In the genomic region with DNA sequence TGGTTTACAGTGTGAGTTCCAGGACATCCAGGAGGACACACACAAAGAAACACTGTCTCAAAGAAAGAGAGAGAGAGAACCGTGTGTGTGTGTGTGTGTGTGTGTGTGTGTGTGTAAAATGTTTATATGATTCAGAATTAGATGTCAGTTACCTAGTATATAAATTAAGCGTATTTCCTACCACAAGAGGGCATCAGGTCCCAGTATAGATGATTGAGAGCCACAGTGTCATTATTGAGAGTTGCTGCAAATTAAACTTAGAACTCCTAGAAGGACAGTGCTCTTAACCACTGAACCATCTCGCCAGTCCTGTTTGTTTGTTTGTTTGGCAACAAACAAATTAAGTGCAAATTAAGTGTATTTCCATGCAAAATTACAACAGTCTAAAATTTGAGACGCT, we compare ENCODE assay signal across 13 mouse cellular contexts. TPM values are rescaled to one million over a fixed set of nuclear protein-coding genes. Genes with fewer than 3 reads are reported as not detected.
A peak's percentile ranks its signal among the peaks of the same experiment; 100 is the strongest.
DNase-seq lines count a peak whose midpoint lies in the region; ATAC-seq and TF ChIP-seq lines count a peak whose summit lies in the region.
"Had no signal": no experiment of that assay in that cellular context is flagged by ENCODE, and none has a peak within 500 bp of the region (broad histone marks: within the 10 kb centered on the region; RNA-seq: fewer than 3 reads in every experiment).

No protein-coding gene starts in this region.

- intact Hi-C loops in left cerebral cortex, adult 2 months (cut with DNase I) = no loop called here
- intact Hi-C loops in left cerebral cortex, postnatal 4 days (cut with DNase I) = no loop called here
- intact Hi-C loops in left cerebral cortex, postnatal 10 days (cut with DNase I) = no loop called here

- H3K4me3 ChIP-seq in left cerebral cortex, adult 2 months = no peak overlapping the region
- H3K4me3 ChIP-seq: liver, embryonic 13.5 days; midbrain, embryonic 10.5 days had no signal

- no peak for DNase-seq in left cerebral cortex, adult 2 months (ENCODE audit: extremely low spot score in 1 of 2, low spot score in 2 of 2)
- no peak for DNase-seq in left cerebral cortex, adult 8-10 months (ENCODE audit: low spot score in 2 of 2)
- DNase-seq in 3T3-L1 (ENCODE audit: low read depth, low spot score) (peak; percentile 36), 416B (ENCODE audit: low read depth) (peak; percentile 55), ZHBTc4 (ENCODE audit: low read depth, low spot score) (peak; percentile 22)
- no peak for DNase-seq in left cerebral cortex, postnatal 4 days
- DNase-seq in left cerebral cortex, postnatal 10 days (ENCODE audit: extremely low spot score in 1 of 2, low spot score in 2 of 2) = no peak
- DNase-seq: cerebellum, postnatal 25 days; liver, embryonic 13.5 days; right cerebral cortex, postnatal 25 days had no signal

- TF ChIP-seq CTCF in left cerebral cortex, adult 2 months (IDR thresholded peaks at IDR 0.05) = peak; percentile 24

- ATAC-seq in megakaryocyte, adult 5-6 weeks (ENCODE audit: poor library complexity, severe bottlenecking) = no peak
- ATAC-seq: inflammation-experienced regulatory T-cells, adult 6 months had no signal

- no peak overlapping the region for H3K27ac ChIP-seq in left cerebral cortex, adult 2 months
- H3K27ac ChIP-seq: liver, embryonic 13.5 days; midbrain, embryonic 10.5 days had no signal

RNA-seq across cellular contexts. Expression of a gene that starts 33.8 kb away (rescaled TPM):
- under 1 TPM in 1 of 2 experiments, not detected in 1; 0.14 TPM for total RNA-seq in left cerebral cortex, adult 2 months (2021)
- under 1 TPM in 2 of 4 experiments, not detected in 2; 0.23 to 0.42 TPM for total RNA-seq in left cerebral cortex, adult 8-10 months (2022)
- total RNA-seq in megakaryocyte, adult 5-6 weeks (2015) = not detected in 2 replicates
- total RNA-seq in megakaryocyte, adult 5-6 weeks (2017) = not detected in 2 replicates
- under 1 TPM in 1 of 2 experiments, not detected in 1; 0.26 TPM for total RNA-seq in left cerebral cortex, postnatal 4 days (2021)
- total RNA-seq in left cerebral cortex, postnatal 10 days (2021) = under 1 TPM; 0.14 to 0.19 TPM

RNA-seq across cellular contexts. Expression of a gene that starts 47.2 kb away (rescaled TPM):
- 10 to 100 TPM; 11.7 TPM for total RNA-seq in left cerebral cortex, adult 2 months (2021)
- 10 to 100 TPM; 11.6 to 14.5 (median 13.7) TPM for total RNA-seq in left cerebral cortex, adult 8-10 months (2022)
- 3.6 and 5.1 TPM in 2 replicates for total RNA-seq in megakaryocyte, adult 5-6 weeks (2015)
- total RNA-seq in megakaryocyte, adult 5-6 weeks (2017) = 7.1 and 13.8 TPM in 2 replicates
- total RNA-seq in left cerebral cortex, postnatal 4 days (2021) = 10 to 100 TPM; 24.2 to 26.2 TPM
- 10 to 100 TPM; 16.7 to 17.6 TPM for total RNA-seq in left cerebral cortex, postnatal 10 days (2021)

RNA-seq across cellular contexts. Expression of a gene that starts 47.3 kb away (rescaled TPM):
- total RNA-seq in left cerebral cortex, adult 2 months (2021) = 10 to 100 TPM; 74.2 to 80.4 TPM
- total RNA-seq in left cerebral cortex, adult 8-10 months (2022) = 10 to 100 TPM; 60.8 to 82.1 (median 74.6) TPM
- total RNA-seq in megakaryocyte, adult 5-6 weeks (2015) = 92.0 and 93.7 TPM in 2 replicates
- 78.5 and 86.1 TPM in 2 replicates for total RNA-seq in megakaryocyte, adult 5-6 weeks (2017)
- total RNA-seq in left cerebral cortex, postnatal 4 days (2021) = 10 to 100 TPM; 87.4 to 99.0 TPM
- total RNA-seq in left cerebral cortex, postnatal 10 days (2021) = 10 to 100 TPM; 80.2 to 81.5 TPM

Comparison
In these comparisons a context has a peak if more than half of its experiments do, and no peak if none do; other contexts are left out.
1. DNase-seq: peak in 3T3-L1 (single experiment), 416B (single experiment) and ZHBTc4 (single experiment); none in left cerebral cortex, adult 2 months (0 of 2), left cerebral cortex, adult 8-10 months (0 of 2), left cerebral cortex, postnatal 4 days (single experiment) and left cerebral cortex, postnatal 10 days (0 of 2).